8 mouse cellular contexts compared by ENCODE assay signal in genomic region chr1:24678205-24678917, GRCm38 (mm10). TPM values are rescaled to one million over a fixed set of nuclear protein-coding genes. Genes with fewer than 3 reads are reported as not detected.
DNase-seq lines count a peak whose midpoint lies in the region; ATAC-seq and TF ChIP-seq lines count a peak whose summit lies in the region.

Lmbrd1 (plus strand) TSS chr1:24678630.

- no peaks in the 10 kb centered on the region for H3K4me1 ChIP-seq in hindbrain, postnatal 0 days (ENCODE audit: insufficient read depth, low read length)

- DNase-seq in ZHBTc4 (ENCODE audit: low read depth, low spot score): peak; percentile 95
- DNase-seq in gastrocnemius, adult 2 months: peak; percentile 96
- peak; percentile 96 for DNase-seq in hindbrain, postnatal 0 days (ENCODE audit: low spot score)
- peak; percentile 96 to 98 for DNase-seq in left cerebral cortex, adult 2 months (ENCODE audit: extremely low spot score in 1 of 2, low spot score in 2 of 2)
- DNase-seq in right cerebral cortex, adult 2 months (ENCODE audit: low spot score in 2 of 2): peak; percentile 95 to 98
- DNase-seq in urinary bladder, postnatal 14 days (ENCODE audit: low spot score): peak; percentile 92

- H3K27ac ChIP-seq in gastrocnemius, adult 2 months: peak within 1 kb of the TSS; percentile 94
- peak within 1 kb of the TSS; percentile 89 for H3K27ac ChIP-seq in hindbrain, postnatal 0 days
- peak within 1 kb of the TSS; percentile 97 for H3K27ac ChIP-seq in left cerebral cortex, adult 2 months

- H3K27me3 ChIP-seq in hindbrain, postnatal 0 days (ENCODE audit: insufficient read depth, low read length): no peaks in the 10 kb centered on the region

- H3K9me3 ChIP-seq in hindbrain, postnatal 0 days (ENCODE audit: low read length): no peaks in the 10 kb centered on the region

- peak; percentile 80 for TF ChIP-seq CTCF in gastrocnemius, adult 2 months (IDR thresholded peaks at IDR 0.05)
- peak; percentile 51 for TF ChIP-seq CTCF in hindbrain, postnatal 0 days (IDR thresholded peaks at IDR 0.05; ENCODE audit: low read depth)
- peak; percentile 79 for TF ChIP-seq CTCF in left cerebral cortex, adult 2 months (IDR thresholded peaks at IDR 0.05)

- under 1% methylated on average over 46 of the region's 54 CpGs for WGBS in hindbrain, postnatal 0 days

- H3K9ac ChIP-seq in hindbrain, postnatal 0 days (replicated peaks; ENCODE audit: low read length): peak within 1 kb of the TSS; percentile 90

- peak within 1 kb of the TSS; percentile 88 for H3K4me3 ChIP-seq in gastrocnemius, adult 2 months
- H3K4me3 ChIP-seq in hindbrain, postnatal 0 days (ENCODE audit: low read length): peak within 1 kb of the TSS; percentile 92
- peak within 1 kb of the TSS; percentile 96 for H3K4me3 ChIP-seq in left cerebral cortex, adult 2 months

- ATAC-seq in common myeloid progenitor, adult 5-6 weeks (replicated peaks; ENCODE audit: low read depth, poor library complexity, severe bottlenecking): peak; percentile 92
- ATAC-seq in hindbrain, postnatal 0 days: peak; percentile 96
- ATAC-seq in megakaryocyte, adult 5-6 weeks (ENCODE audit: poor library complexity, severe bottlenecking): peak; percentile 92

- H3K36me3 ChIP-seq in hindbrain, postnatal 0 days (ENCODE audit: insufficient read depth, low read length): no peaks in the 10 kb centered on the region

- intact Hi-C loops in gastrocnemius, adult 2 months (cut with DNase I): no loop called here
- intact Hi-C loops in left cerebral cortex, adult 2 months (cut with DNase I): loop anchor here (2.0 kb wide), 1 partner anchor 92 kb away; the partner anchor contains the start of gene Col19a1

- H3K4me2 ChIP-seq in hindbrain, postnatal 0 days (ENCODE audit: low read depth, low read length): peak within 1 kb of the TSS; percentile 66

RNA-seq across cellular contexts. Expression of gene Lmbrd1, which starts in this region (rescaled TPM):
- 17.3 and 23.2 TPM in 2 replicates for total RNA-seq in common myeloid progenitor, adult 5-6 weeks (2017)
- total RNA-seq in gastrocnemius, adult 2 months (2021): 10 to 100 TPM; 33.6 to 35.5 TPM
- total RNA-seq in hindbrain, postnatal 0 days (2014; rRNA removed): 31.0 and 42.0 TPM in 2 replicates
- 51.9 and 57.0 TPM in 2 replicates for polyA plus RNA-seq in hindbrain, postnatal 0 days (2015; fragmentation: Nextera tagmentation; extraction: Ambion mirVana)
- 100 to 1,000 TPM; 132 to 136 TPM for total RNA-seq in left cerebral cortex, adult 2 months (2021)
- 32.9 and 36.6 TPM in 2 replicates for total RNA-seq in megakaryocyte, adult 5-6 weeks (2015)
- total RNA-seq in megakaryocyte, adult 5-6 weeks (2017): 28.0 and 36.7 TPM in 2 replicates

Comparison
In these comparisons a context has a peak if more than half of its experiments do, and no peak if none do; other contexts are left out.
1. Peak in every context shown above with its lines: DNase-seq, ATAC-seq, H3K4me3 ChIP-seq and H3K27ac ChIP-seq.